Mouse (Mus musculus) retina, embryonic 14.5 days (tissue): ENCODE results near the gene Ctxn1.
"Not testable (repeated sequence)": the region's sequence is repeated elsewhere in the genome, so short reads cannot be mapped to it uniquely, and the experiment has no call there.

Source experiments
- DNase-seq: peaks from one replicate; pipeline ENCODE4 v3.0.0-alpha.2; 2015; ENCODE audit warnings: low spot score

Gene Ctxn1

GRCm38 (mm10) chr8:4259125-4259804 lies at the start of gene Ctxn1:
Gene Ctxn1 (minus strand): TSS chr8:4259274.
- DNase-seq = peak; percentile 97

- DNase-seq = no peak
Measured at GRCm38 (mm10) chr8:4305838-4306237, 46.8 kb upstream of the Ctxn1 start.

- DNase-seq = no peak
Measured at GRCm38 (mm10) chr8:4304124-4304547, 45.1 kb upstream of the Ctxn1 start.

- no peak for DNase-seq
Measured at GRCm38 (mm10) chr8:4297822-4298221, 38.7 kb upstream of the Ctxn1 start.

- DNase-seq = no peak
Measured at GRCm38 (mm10) chr8:4292738-4293137, 33.7 kb upstream of the Ctxn1 start.

GRCm38 (mm10) chr8:4276111-4276465 lies 17.0 kb upstream of the Ctxn1 start:
- DNase-seq = no peak

- peak; percentile 97 for DNase-seq
Measured at GRCm38 (mm10) chr8:4275275-4276110, 16.4 kb upstream of the Ctxn1 start, which contains the start of gene Timm44. Gene Timm44 (minus strand): TSS chr8:4275913.

GRCm38 (mm10) chr8:4269609-4270008 lies 10.5 kb upstream of the Ctxn1 start:
- no peak for DNase-seq

GRCm38 (mm10) chr8:4267627-4268026 lies 8.6 kb upstream of the Ctxn1 start:
- peak; percentile 45 for DNase-seq

- DNase-seq = no peak
Measured at GRCm38 (mm10) chr8:4265160-4265914, 6.3 kb upstream of the Ctxn1 start.

GRCm38 (mm10) chr8:4263105-4263791 lies 4.2 kb upstream of the Ctxn1 start:
- DNase-seq = no peak

GRCm38 (mm10) chr8:4259805-4260170 lies 714 bp upstream of the Ctxn1 start:
- DNase-seq = no peak

- no peak for DNase-seq
Measured at GRCm38 (mm10) chr8:4258678-4259077, 396 bp downstream of the Ctxn1 start.

- peak; percentile 91 for DNase-seq
Measured at GRCm38 (mm10) chr8:4258233-4258632, 841 bp downstream of the Ctxn1 start.

GRCm38 (mm10) chr8:4257350-4257749 lies 1.7 kb downstream of the Ctxn1 start:
- no peak for DNase-seq

GRCm38 (mm10) chr8:4256911-4257310 lies 2.2 kb downstream of the Ctxn1 start:
- no peak for DNase-seq

GRCm38 (mm10) chr8:4255471-4255870 lies 3.6 kb downstream of the Ctxn1 start:
- not testable (repeated sequence) for DNase-seq

GRCm38 (mm10) chr8:4254001-4254400 lies 5.1 kb downstream of the Ctxn1 start:
- DNase-seq = no peak

GRCm38 (mm10) chr8:4252934-4253841 lies 5.9 kb downstream of the Ctxn1 start, which contains the start of gene Snapc2:
Gene Snapc2 (plus strand): TSS chr8:4253080.
- DNase-seq = peak; percentile 97

- no peak for DNase-seq
Measured at GRCm38 (mm10) chr8:4252116-4252760, 6.8 kb downstream of the Ctxn1 start.
